Mouse (Mus musculus) heart, postnatal 25 days (tissue): ENCODE data around the gene Hba-a1. TPM values are rescaled to one million over a fixed set of nuclear protein-coding genes. Genes with fewer than 3 reads are reported as not detected.
"Not testable (repeated sequence)": the region's sequence is repeated elsewhere in the genome, so short reads cannot be mapped to it uniquely, and the experiment has no call there.

Experiments
- DNase-seq: peaks from one replicate; pipeline ENCODE4 v3.0.0; 2022; ENCODE audit warnings: low spot score
- intact Hi-C: fragments of 180-260 bp; cut with DNase I; formaldehyde crosslinking; loops from one replicate; pipeline ENCODE4 v1.15.1; 2025
- total RNA-seq, 2 experiments: library from RNA; stranded (reverse); gene quantifications; 2 replicates each; pipeline ENCODE4 v1.2.3; 2021

Hba-a1 gene
- total RNA-seq, 2 experiments from 2014 or later = 9,129 to 20,531 TPM

- no peak for DNase-seq
- intact Hi-C loops = no loop called here
Measured at GRCm38 (mm10) chr11:32256146-32256545, 27.2 kb upstream of the Hba-a1 start.

- intact Hi-C loops = no loop called here
- no peak for DNase-seq
Measured at GRCm38 (mm10) chr11:32256566-32256965, 26.7 kb upstream of the Hba-a1 start.

- no peak for DNase-seq
- intact Hi-C loops = no loop called here
Measured at GRCm38 (mm10) chr11:32262674-32263415, 20.5 kb upstream of the Hba-a1 start.

DNA sequence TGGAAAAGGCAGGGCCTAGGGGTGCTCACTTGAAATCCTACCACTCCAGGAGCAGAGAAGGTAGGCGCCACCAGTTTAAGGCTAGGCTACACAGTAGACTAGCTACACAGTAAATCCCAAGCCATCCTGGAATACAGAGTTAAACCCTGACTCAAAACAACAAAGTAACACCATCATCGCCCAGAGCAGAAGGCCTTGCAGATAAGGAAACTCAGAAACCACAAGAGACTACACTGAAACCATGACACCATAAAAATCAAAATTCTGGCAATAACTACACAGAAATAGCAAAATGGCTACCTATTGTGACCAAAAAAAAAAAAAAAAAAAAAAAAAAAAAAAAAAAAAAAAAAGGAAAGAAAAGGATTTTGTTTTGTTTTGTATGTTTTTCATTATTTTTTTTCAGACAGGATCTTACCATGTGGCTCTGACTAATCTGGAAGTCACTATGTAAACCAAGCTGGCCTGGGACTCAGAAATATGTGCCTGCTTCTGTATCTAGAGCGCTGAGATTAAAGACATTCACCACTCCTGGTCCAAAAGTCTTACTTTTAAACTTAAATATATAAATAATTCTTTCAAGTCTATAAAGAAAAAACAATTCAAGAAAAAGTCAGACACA is 18.1 kb upstream of the Hba-a1 start:
- DNase-seq = no peak
- intact Hi-C loops = no loop called here

GRCm38 (mm10) chr11:32266194-32266593 is 17.1 kb upstream of the Hba-a1 start:
- DNase-seq = no peak
- intact Hi-C loops = no loop called here

DNA sequence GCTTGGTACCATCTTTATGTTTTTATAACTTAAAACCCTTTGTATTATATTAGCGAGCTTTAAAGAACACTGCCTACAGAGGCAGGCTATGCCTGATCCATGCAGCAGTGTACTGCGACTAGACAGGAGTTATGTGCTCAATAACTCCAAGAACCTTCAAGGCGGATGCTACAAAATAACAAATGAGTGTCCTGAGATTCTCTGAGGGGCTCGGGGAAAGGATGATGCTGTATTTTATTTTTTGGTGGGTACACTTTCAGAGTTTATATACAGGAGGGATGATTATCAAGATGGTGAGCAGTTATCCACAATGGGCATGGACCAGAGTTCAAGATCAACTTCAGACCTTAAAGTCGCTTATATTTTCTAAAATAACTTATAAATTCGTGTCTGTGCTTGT is 16.5 kb upstream of the Hba-a1 start:
- intact Hi-C loops = no loop called here
- no peak for DNase-seq

GRCm38 (mm10) chr11:32267188-32267884 is 16.0 kb upstream of the Hba-a1 start, which contains the start of gene Nprl3:
Nprl3 (minus strand) TSS chr11:32267707.
- peak; percentile 93 for DNase-seq
- intact Hi-C loops = no loop called here

DNA sequence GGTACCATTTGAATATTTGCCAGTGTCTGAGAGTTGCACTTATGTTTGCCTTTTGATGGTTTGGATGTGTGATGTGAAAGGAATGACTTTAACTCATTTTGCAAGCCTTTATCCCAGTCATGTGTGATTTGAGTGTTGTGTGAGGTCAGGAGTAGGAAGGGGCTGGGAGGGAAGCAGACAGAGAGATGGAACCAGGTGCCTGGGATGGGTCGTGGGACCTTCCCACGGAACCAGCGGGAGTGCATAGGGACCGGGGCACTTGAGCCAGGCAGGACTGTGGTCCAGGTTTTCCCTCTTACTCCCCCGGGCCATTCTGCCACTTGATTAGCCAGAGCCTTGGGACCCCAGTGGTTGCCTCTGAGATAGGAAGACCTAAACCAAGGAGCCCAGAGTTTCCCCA is 15.3 kb upstream of the Hba-a1 start:
- intact Hi-C loops = no loop called here

GRCm38 (mm10) chr11:32268952-32269351 is 14.4 kb upstream of the Hba-a1 start:
- intact Hi-C loops = no loop called here
- no peak for DNase-seq

More for the DNA sequence above, 15.3 kb upstream of the Hba-a1 start:
- DNase-seq = no peak

DNA sequence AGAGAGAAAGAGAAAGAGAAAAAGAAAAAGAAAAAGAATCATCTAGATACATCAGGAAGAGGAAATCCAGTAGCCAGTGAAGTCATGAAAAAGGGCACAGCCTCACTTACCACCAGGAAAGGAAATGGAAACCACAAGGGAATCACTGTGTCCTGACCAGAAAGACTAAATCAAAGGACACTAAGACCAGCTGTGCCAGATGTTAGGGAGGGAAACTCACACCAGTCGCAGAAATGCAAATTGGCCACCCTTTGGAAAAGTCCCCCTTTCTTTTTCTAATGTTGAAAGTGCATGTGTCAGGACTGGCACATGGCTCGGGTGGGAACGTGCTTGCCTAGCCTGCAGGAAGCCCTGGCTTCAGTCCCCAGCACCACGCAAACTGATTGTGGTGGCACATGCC is 12.1 kb upstream of the Hba-a1 start:
- DNase-seq = no peak
- intact Hi-C loops = no loop called here

DNA sequence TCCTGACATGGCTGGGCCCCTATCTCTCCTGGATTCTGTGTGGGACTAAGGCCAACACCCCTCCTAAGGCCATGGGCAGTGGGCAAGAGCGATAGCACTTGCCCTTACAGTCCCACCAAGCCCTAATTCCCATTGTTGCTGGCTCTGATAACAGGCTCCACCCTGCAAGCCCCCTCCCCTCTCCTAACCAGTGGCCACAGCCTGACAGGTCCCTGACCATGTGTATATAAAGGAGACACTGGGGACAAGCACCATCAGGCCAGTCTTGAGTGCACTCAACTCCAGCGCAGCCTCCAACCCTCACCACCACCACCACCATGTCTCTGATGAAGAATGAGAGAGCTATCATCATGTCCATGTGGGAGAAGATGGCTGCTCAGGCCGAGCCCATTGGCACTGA is 7.0 kb upstream of the Hba-a1 start, which contains the start of gene Hba-x:
TSS of gene Hba-x (plus strand) at position 54 of the 400 bp plus-strand sequence.
- intact Hi-C loops = no loop called here
- DNase-seq = no peak

DNA sequence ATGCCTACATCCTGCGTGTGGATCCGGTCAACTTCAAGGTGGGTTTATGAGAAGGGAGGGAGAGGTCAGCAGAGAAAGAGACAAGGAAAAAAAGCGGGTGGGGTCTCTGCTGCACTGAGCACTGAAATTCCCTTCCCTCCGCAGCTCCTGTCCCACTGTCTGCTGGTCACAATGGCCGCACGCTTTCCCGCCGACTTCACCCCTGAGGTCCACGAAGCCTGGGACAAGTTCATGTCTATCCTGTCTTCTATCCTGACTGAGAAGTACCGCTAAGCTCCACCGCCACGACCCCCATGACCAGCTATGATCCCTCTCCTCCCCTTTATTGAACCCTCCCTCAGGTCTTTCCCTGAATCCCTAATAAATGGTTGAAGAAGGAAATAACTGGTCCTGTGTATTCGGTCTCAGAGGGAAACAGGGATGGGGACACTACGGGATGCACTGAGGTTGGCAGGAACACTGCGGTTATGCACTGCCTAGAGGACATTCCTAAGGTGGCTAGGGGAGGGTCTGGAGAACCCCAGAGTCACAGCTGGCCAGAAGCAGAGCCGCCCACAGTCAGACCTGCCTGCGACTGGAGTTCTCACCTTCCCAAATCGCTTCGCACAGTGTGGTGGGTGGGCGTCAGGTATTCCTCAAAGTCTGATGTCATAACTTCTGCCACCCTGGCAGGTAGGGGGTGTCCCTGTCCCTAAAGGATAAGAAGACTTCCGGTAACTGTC is 5.4 kb upstream of the Hba-a1 start:
- intact Hi-C loops = no loop called here
- no peak for DNase-seq

GRCm38 (mm10) chr11:32278458-32278957 is 4.8 kb upstream of the Hba-a1 start:
- intact Hi-C loops = no loop called here
- DNase-seq = no peak

GRCm38 (mm10) chr11:32280646-32281045 is 2.7 kb upstream of the Hba-a1 start:
- intact Hi-C loops = no loop called here
- DNase-seq = no peak

GRCm38 (mm10) chr11:32281416-32282144 is 1.7 kb upstream of the Hba-a1 start:
- no peak for DNase-seq
- intact Hi-C loops = no loop called here

DNA sequence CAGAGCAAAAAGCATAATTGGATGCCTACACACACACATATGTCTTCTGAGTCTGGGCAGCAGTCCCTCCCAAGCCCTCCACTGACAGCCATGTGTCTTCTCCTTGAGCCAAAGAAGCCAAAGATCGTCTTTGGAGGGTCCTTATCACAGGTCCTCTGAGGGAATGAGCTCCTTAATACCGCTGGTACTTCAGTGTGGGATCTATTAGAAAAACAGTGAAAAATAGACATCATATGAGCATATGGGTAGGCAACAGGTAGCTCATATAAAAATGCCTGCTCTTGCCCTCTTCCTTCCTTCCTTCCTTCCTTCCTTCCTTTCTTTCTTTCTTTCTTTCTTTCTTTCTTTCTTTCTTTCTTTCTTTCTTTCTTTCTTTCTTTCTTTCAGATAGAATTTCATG is 1.3 kb downstream of the Hba-a1 start:
- intact Hi-C loops, DNase-seq: not testable (repeated sequence)

DNA sequence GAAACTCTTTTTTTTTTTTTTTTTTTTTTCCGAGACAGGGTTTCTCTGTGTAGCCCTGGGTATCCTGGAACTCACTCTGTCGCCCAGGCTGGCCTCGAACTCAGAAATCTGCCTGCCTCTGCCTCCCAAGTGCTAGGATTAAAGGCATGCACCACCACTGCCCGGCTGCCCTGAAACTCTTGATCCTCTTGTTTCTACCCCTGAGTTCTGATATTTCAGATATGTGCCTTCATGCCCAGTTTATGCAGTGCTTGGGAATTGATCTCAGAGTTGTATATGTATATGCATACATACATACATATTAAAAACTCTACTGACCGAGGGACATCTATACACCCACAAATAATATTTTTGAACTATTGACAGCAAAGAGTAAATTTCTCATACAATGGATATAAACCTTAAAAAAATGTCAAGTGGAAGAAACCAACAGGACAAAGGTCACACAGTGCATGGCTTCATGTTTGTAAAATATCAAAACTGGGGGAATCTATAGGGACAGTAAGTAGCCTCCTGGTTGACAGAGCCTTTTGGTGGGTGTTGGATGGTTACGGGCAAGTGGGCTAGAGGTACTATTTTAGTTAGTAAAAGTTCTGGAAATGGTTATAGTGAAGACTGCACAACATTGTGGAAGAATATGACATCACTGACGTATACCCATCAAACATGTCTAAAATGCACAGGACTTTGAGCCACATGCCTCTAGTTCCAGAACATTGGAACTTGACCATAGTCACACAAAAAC is 1.9 kb downstream of the Hba-a1 start:
- no peak for DNase-seq
- intact Hi-C loops = loop anchor here (5.0 kb wide), 1 partner anchor 37 kb away; no protein-coding TSS in a partner anchor

- intact Hi-C loops = loop anchor here (2.0 to 5.0 kb wide), 2 partner anchors 36 to 103 kb away; no protein-coding TSS in a partner anchor
- DNase-seq = not testable (repeated sequence)
Measured at GRCm38 (mm10) chr11:32285887-32286286, 2.6 kb downstream of the Hba-a1 start.
